Mouse (Mus musculus) MEL (cell line): ENCODE measurements around the gene Gm44805. TPM values are rescaled to one million over a fixed set of nuclear protein-coding genes. Genes with fewer than 3 reads are reported as not detected.

ENCODE experiments used
- DNase-seq: peaks from one replicate; pipeline ENCODE4 v3.0.0; 2011; ENCODE audit warnings: low read depth, low spot score
- H3K27ac ChIP-seq: 2 replicates; pipeline ENCODE4 v1.5.1; 2012; ENCODE audit warnings: low read depth, mild to moderate bottlenecking, control low read depth, low read length, moderate library complexity; ENCODE audit not compliant: control insufficient read depth
- H3K27me3 ChIP-seq, 2 experiments: fragments of 150-350 bp in 1 of 2; sonication (generic) in 1 of 2; 2 replicates each; pipeline ENCODE4 v1.6.1; 2012; ENCODE audit warnings: low read length in 2 of 2, mild to moderate bottlenecking in 2 of 2, improper control_type of control experiment in 1 of 2, moderate library complexity in 1 of 2; ENCODE audit not compliant: insufficient read depth in 2 of 2, control insufficient read depth in 1 of 2
- H3K36me3 ChIP-seq, 2 experiments: 2 replicates each; pipeline ENCODE4 v1.6.1; 2012 to 2014; ENCODE audit warnings: low read length in 2 of 2, improper control_type of control experiment in 1 of 2, inconsistent platforms in 1 of 2, mild to moderate bottlenecking in 1 of 2; ENCODE audit not compliant: insufficient read depth in 2 of 2, control insufficient read depth in 1 of 2
- H3K4me1 ChIP-seq, 2 experiments: fragments of 150-350 bp in 1 of 2; sonication (generic) in 1 of 2; 2 replicates each; pipeline ENCODE4 v1.6.1; 2012; ENCODE audit warnings: low read length in 2 of 2, improper control_type of control experiment in 1 of 2, mild to moderate bottlenecking in 1 of 2; ENCODE audit not compliant: insufficient read depth in 2 of 2, control insufficient read depth in 1 of 2
- H3K4me3 ChIP-seq, 2 experiments: fragments of 150-350 bp in 1 of 2; sonication (generic) in 1 of 2; 2 replicates each; pipeline ENCODE4 v1.5.1; 2012; ENCODE audit warnings: low read depth in 2 of 2, low read length in 2 of 2, mild to moderate bottlenecking in 2 of 2, moderate library complexity in 2 of 2, control low read depth in 1 of 2, improper control_type of control experiment in 1 of 2; ENCODE audit not compliant: control insufficient read depth in 1 of 2, insufficient read depth in 1 of 2
- H3K79me2 ChIP-seq: 2 replicates; pipeline ENCODE4 v1.6.1; 2012; ENCODE audit warnings: mild to moderate bottlenecking, low read length, moderate library complexity; ENCODE audit not compliant: control insufficient read depth, poor library complexity, insufficient read depth
- H3K9ac ChIP-seq: 2 replicates; pipeline ENCODE4 v1.6.1; 2012; ENCODE audit warnings: low read depth, mild to moderate bottlenecking, control low read depth, low read length, moderate library complexity; ENCODE audit not compliant: control insufficient read depth, poor library complexity, severe bottlenecking
- H3K9me3 ChIP-seq: fragments of 150-350 bp; sonication (generic); replicated peaks from 2 replicates; pipeline ENCODE4 v1.6.1; 2012; ENCODE audit warnings: mild to moderate bottlenecking, low read length, improper control_type of control experiment, moderate library complexity; ENCODE audit not compliant: insufficient read depth
- BHLHE40 ChIP-seq: IDR thresholded peaks from 2 replicates; pipeline ENCODE4 v1.6.1; 2012; ENCODE audit warnings: low read depth, mild to moderate bottlenecking, inconsistent platforms, low read length, improper control_type of control experiment, borderline replicate concordance
- CHD1 ChIP-seq: IDR thresholded peaks from 2 replicates; pipeline ENCODE4 v1.6.1; 2012; ENCODE audit warnings: low read depth, mild to moderate bottlenecking, inconsistent platforms, low read length, improper control_type of control experiment
- E2F4 ChIP-seq: IDR thresholded peaks from 2 replicates; pipeline ENCODE4 v1.6.1; 2011; ENCODE audit warnings: low read depth, low read length, improper control_type of control experiment, borderline replicate concordance
- ETS1 ChIP-seq: IDR thresholded peaks from 2 replicates; pipeline ENCODE4 v1.6.1; 2012; ENCODE audit warnings: low read depth, mild to moderate bottlenecking, inconsistent platforms, low read length, improper control_type of control experiment, moderate library complexity
- MAX ChIP-seq: IDR thresholded peaks from 2 replicates; pipeline ENCODE4 v1.6.1; 2011; ENCODE audit warnings: low read length, improper control_type of control experiment
- MXI1 ChIP-seq: IDR thresholded peaks from 2 replicates; pipeline ENCODE4 v1.6.1; 2011; ENCODE audit warnings: mild to moderate bottlenecking, low read depth, low read length, improper control_type of control experiment
- MYB ChIP-seq: IDR thresholded peaks from 2 replicates; pipeline ENCODE4 v1.6.1; 2011; ENCODE audit warnings: mild to moderate bottlenecking, low read depth, low read length, improper control_type of control experiment
- NELFE ChIP-seq: IDR thresholded peaks from 2 replicates; pipeline ENCODE4 v1.6.1; 2011; ENCODE audit warnings: low read depth, low read length, improper control_type of control experiment
- POLR2A ChIP-seq, 2 experiments: IDR thresholded peaks; 2 replicates each; pipeline ENCODE4 v1.6.1; 2011 to 2012; ENCODE audit warnings: low read length in 2 of 2, mild to moderate bottlenecking in 2 of 2, control low read depth in 1 of 2, improper control_type of control experiment in 1 of 2, low read depth in 1 of 2, moderate library complexity in 1 of 2; ENCODE audit not compliant: control insufficient read depth in 1 of 2, insufficient read depth in 1 of 2, poor library complexity in 1 of 2
- POLR2AphosphoS5 ChIP-seq: IDR thresholded peaks from 2 replicates; pipeline ENCODE4 v1.6.1; 2012; ENCODE audit warnings: low read depth, borderline replicate concordance, mild to moderate bottlenecking, inconsistent platforms, low read length, moderate library complexity, mixed read lengths
- RAD21 ChIP-seq: IDR thresholded peaks from 2 replicates; pipeline ENCODE4 v1.6.1; 2011; ENCODE audit warnings: mild to moderate bottlenecking, low read depth, low read length, improper control_type of control experiment
- TCF12 ChIP-seq: IDR thresholded peaks from 2 replicates; pipeline ENCODE4 v1.6.1; 2014; ENCODE audit warnings: low read depth, mild to moderate bottlenecking, inconsistent platforms, low read length, improper control_type of control experiment, moderate library complexity
- UBTF ChIP-seq: IDR thresholded peaks from 2 replicates; pipeline ENCODE4 v1.6.1; 2012; ENCODE audit warnings: low read depth, mild to moderate bottlenecking, inconsistent platforms, low read length, improper control_type of control experiment, moderate library complexity, borderline replicate concordance; ENCODE audit not compliant: insufficient read depth
- USF2 ChIP-seq, 2 experiments: IDR thresholded peaks; 2 replicates each; pipeline ENCODE4 v1.6.1; 2011 to 2012; ENCODE audit warnings: improper control_type of control experiment in 2 of 2, low read length in 2 of 2, borderline replicate concordance in 1 of 2, inconsistent platforms in 1 of 2, low read depth in 1 of 2, mild to moderate bottlenecking in 1 of 2; ENCODE audit not compliant: insufficient read depth in 1 of 2
- ZMIZ1 ChIP-seq: IDR thresholded peaks from 2 replicates; pipeline ENCODE4 v1.6.1; 2012; ENCODE audit warnings: low read depth, mild to moderate bottlenecking, inconsistent platforms, low read length, improper control_type of control experiment, moderate library complexity
- ZNF384 ChIP-seq: IDR thresholded peaks from 2 replicates; pipeline ENCODE4 v1.6.1; 2012; ENCODE audit warnings: low read depth, mild to moderate bottlenecking, inconsistent platforms, low read length, improper control_type of control experiment
- polyA plus RNA-seq, 2 experiments: library from polyadenylated mRNA; stranded (reverse) in 1 of 2; unstranded in 1 of 2; fragments of >175 nt in 1 of 2; fragments of >200 nt in 1 of 2; gene quantifications; 2 replicates each; pipeline versions ENCODE4 v1.2.1 to v1.2.4; 2012; ENCODE audit warnings: low replicate concordance in 2 of 2, low read depth in 1 of 2; ENCODE audit not compliant: insufficient read length in 2 of 2, insufficient read depth in 1 of 2, missing spikeins in 1 of 2
- total RNA-seq: library from RNA; depleted of rRNA; stranded (reverse); fragments of 300-350 nt; gene quantifications from 2 replicates; pipeline ENCODE4 v1.2.3, GENCODE M21; 2012

The Gm44805 gene
- total and polyA plus RNA-seq, 3 experiments = not detected

GRCm38 (mm10) chr7:19633855-19634254 is 47.4 kb downstream of the Gm44805 start:
- Histone ChIP-seq H3K4me1 (peaks cover 4 to 10% of the 10 kb centered on the region in 2 experiments), H3K79me2 (no peaks in the 10 kb centered on the region; the same call in 1 of the 2 replicates), H3K36me3 (peaks cover 4 to 9% of the 10 kb centered on the region in 2 experiments), H3K27me3 (no peaks in the 10 kb centered on the region), H3K9ac (no peak overlapping the region), H3K27ac (no peak overlapping the region), H3K4me3 (no peak overlapping the region), H3K9me3 (no peaks in the 10 kb centered on the region)
- DNase-seq = no peak
- no peak for TF ChIP-seq ETS1
- TF ChIP-seq ZNF384 = no peak
- no peak for TF ChIP-seq RAD21
- no peak for TF ChIP-seq POLR2A (IDR thresholded peaks at IDR 0.05; ENCODE audit: control insufficient read depth in 1 of 2, insufficient read depth in 1 of 2, low read depth in 1 of 2, low read length in 2 of 2, poor library complexity in 1 of 2)
- no peak for TF ChIP-seq TCF12
- TF ChIP-seq POLR2AphosphoS5 = no peak
- TF ChIP-seq NELFE = no peak
- TF ChIP-seq MAX = no peak
- no peak for TF ChIP-seq UBTF
- no peak for TF ChIP-seq E2F4
- no peak for TF ChIP-seq MXI1

- Histone ChIP-seq H3K36me3 (peaks cover 3 to 9% of the 10 kb centered on the region in 2 experiments), H3K4me1 (peaks cover 4 to 10% of the 10 kb centered on the region in 2 experiments), H3K9me3 (no peaks in the 10 kb centered on the region), H3K9ac (no peak overlapping the region), H3K27me3 (no peaks in the 10 kb centered on the region), H3K4me3 (no peak overlapping the region), H3K79me2 (no peaks in the 10 kb centered on the region; the same call in 1 of the 2 replicates), H3K27ac (no peak overlapping the region)
- TF ChIP-seq ZMIZ1 = no peak
- TF ChIP-seq USF2 (IDR thresholded peaks at IDR 0.05; ENCODE audit: borderline replicate concordance in 1 of 2, insufficient read depth in 1 of 2, low read depth in 1 of 2, low read length in 2 of 2) = no peak
- TF ChIP-seq BHLHE40 = no peak
- TF ChIP-seq MYB = no peak
- no peak for TF ChIP-seq RAD21
- TF ChIP-seq CHD1 = no peak
- DNase-seq = no peak
These were observed 48.0 kb downstream of the Gm44805 start for GRCm38 (mm10) chr7:19633197-19633596.
